Mouse (Mus musculus) olfactory bulb, adult 2 months (tissue): ENCODE results near the gene Rab1a.

ENCODE experiments used
- CTCF ChIP-seq: fragments of 200-500 bp; IDR thresholded peaks from 2 replicates; pipeline ENCODE4 v1.5.1; 2012; ENCODE audit warnings: low read depth, mild to moderate bottlenecking, low read length, moderate library complexity; ENCODE audit not compliant: insufficient read depth
- POLR2A ChIP-seq: fragments of 200-500 bp; IDR thresholded peaks from 2 replicates; pipeline ENCODE4 v1.6.1; 2012; ENCODE audit warnings: mild to moderate bottlenecking, low read depth, low read length, moderate library complexity; ENCODE audit not compliant: insufficient read depth

DNA sequence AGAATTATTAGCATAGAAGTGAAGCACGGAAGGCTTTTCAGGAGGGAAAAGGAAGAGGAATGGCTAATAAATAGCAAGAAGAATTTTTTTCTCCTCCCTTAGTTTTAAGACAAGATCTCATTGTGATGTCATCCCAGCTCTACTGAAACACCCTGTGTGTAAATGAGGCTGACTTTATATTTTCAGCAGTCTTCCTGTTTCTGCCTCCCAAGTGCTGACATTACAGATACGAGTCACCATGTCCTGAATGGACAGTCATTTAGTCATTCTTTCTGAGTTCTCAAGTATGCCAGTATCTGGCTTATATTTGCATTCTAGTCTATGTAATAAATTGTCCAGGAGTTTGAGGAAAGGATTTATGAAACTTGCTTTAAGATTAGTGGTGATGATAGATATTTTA, 3.1 kb downstream of the Rab1a start:
- TF ChIP-seq POLR2A (no peak), CTCF (no peak)
